Mouse (Mus musculus): ENCODE data around the gene Nalcn. TPM values are rescaled to one million over a fixed set of nuclear protein-coding genes. Genes with fewer than 3 reads are reported as not detected.

Nalcn gene
- polyA plus RNA-seq, 1 experiment from 2014 or later = 2.3 TPM

DNA sequence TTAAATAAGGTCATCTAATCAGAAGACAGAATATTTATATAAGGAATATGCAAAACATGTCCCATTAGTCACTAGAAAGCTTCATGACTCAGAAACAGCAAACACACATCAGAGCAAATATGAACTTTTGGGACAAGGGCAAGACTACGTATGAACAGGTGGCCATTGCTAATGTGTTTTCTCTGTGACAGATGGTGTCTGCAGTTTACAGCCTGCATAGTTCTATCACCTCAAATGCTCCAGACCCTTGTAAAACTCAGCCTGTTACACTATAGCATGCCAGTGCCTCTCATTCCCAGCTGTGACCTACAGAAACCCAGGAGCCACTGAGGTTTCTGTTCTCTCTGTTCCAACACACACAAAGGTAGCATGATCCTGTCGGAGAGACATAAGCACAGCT lies 91.3 kb downstream of the Nalcn start:
- no peak overlapping the region for H3K4me2 ChIP-seq (ENCODE audit: low read depth)
- no peaks in the 10 kb centered on the region for H3K36me3 ChIP-seq (ENCODE audit: control insufficient read depth, insufficient read depth, low read length)
- DNase-seq (ENCODE audit: low spot score) = no peak
- H3K4me3 ChIP-seq (ENCODE audit: low read depth, low read length) = no peak overlapping the region
- no peaks in the 10 kb centered on the region for H3K27me3 ChIP-seq (ENCODE audit: control insufficient read depth, insufficient read depth, low read length)
- no peak overlapping the region for H3K27ac ChIP-seq (ENCODE audit: low read depth, low read length)
- 66% methylated on average over 2 of the region's 2 CpGs for WGBS
- no peaks in the 10 kb centered on the region for H3K9me3 ChIP-seq (ENCODE audit: control insufficient read depth, low read length)
- H3K4me1 ChIP-seq (ENCODE audit: control insufficient read depth, insufficient read depth, low read length) = no peaks in the 10 kb centered on the region; the same call in 1 of the 2 replicates
- no peak overlapping the region for H3K9ac ChIP-seq (ENCODE audit: low read length)
- no peak for ATAC-seq (ENCODE audit: insufficient read depth, low FRiP score, low TSS enrichment)

DNA sequence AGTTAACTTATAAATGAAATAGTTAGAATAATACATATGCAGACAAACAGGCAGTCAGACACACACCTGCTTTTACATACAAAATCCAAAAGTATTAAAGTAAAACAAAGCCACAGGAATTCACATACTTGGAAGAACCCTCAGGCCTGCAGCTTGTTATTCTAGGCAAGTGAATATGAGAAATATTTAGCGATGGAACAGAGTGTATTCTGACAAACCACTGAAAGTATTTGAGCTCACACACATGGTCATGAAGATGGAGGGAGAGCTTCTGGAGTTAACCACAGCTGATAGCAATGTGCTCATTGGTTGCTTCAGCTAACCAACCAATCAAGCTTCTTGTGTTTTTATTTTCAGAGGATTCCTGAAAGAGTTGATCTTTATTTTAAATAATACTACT lies 93.9 kb downstream of the Nalcn start:
- Histone ChIP-seq H3K9me3 (ENCODE audit: control insufficient read depth, low read length) (no peaks in the 10 kb centered on the region), H3K27me3 (ENCODE audit: control insufficient read depth, insufficient read depth, low read length) (no peaks in the 10 kb centered on the region), H3K36me3 (ENCODE audit: control insufficient read depth, insufficient read depth, low read length) (no peaks in the 10 kb centered on the region), H3K4me3 (ENCODE audit: low read depth, low read length) (no peak overlapping the region), H3K9ac (ENCODE audit: low read length) (no peak overlapping the region), H3K4me1 (ENCODE audit: control insufficient read depth, insufficient read depth, low read length) (no peaks in the 10 kb centered on the region; the same call in 1 of the 2 replicates), H3K4me2 (ENCODE audit: low read depth) (no peak overlapping the region), H3K27ac (ENCODE audit: low read depth, low read length) (no peak overlapping the region)
- WGBS = 87% methylated on average over 1 of the region's 1 CpGs
- DNase-seq (ENCODE audit: low spot score) = no peak
- ATAC-seq (ENCODE audit: insufficient read depth, low FRiP score, low TSS enrichment) = no peak

DNA sequence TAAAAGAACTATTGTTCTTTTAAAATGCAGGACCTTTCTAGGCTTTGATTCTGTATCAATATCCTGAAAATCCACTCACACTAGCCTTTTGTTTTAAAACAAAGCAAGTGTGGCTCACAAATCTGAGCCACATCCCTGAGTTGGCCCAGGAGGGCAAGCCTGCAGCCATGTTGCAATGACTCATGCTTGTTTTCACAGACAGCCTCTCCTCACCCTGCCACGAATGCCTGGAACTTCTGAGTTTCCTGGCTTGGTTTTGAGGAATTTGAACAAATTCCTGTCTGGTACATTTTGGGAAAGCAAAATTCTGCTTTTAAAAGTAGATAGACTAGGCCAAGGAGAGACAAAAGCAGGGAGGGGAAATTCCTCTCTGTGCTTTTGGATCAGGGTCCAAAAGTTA lies 95.7 kb downstream of the Nalcn start:
- no peak overlapping the region for H3K4me3 ChIP-seq (ENCODE audit: low read depth, low read length)
- ATAC-seq (ENCODE audit: insufficient read depth, low FRiP score, low TSS enrichment) (no peak), DNase-seq (ENCODE audit: low spot score) (no peak)
- H3K27me3 ChIP-seq (ENCODE audit: control insufficient read depth, insufficient read depth, low read length) = no peaks in the 10 kb centered on the region
- no peak overlapping the region for H3K9ac ChIP-seq (ENCODE audit: low read length)
- WGBS = 32% methylated on average over 1 of the region's 1 CpGs
- no peaks in the 10 kb centered on the region for H3K36me3 ChIP-seq (ENCODE audit: control insufficient read depth, insufficient read depth, low read length)
- no peaks in the 10 kb centered on the region; the same call in 1 of the 2 replicates for H3K4me1 ChIP-seq (ENCODE audit: control insufficient read depth, insufficient read depth, low read length)
- no peaks in the 10 kb centered on the region for H3K9me3 ChIP-seq (ENCODE audit: control insufficient read depth, low read length)
- no peak overlapping the region for H3K27ac ChIP-seq (ENCODE audit: low read depth, low read length)
- no peak overlapping the region for H3K4me2 ChIP-seq (ENCODE audit: low read depth)

GRCm38 (mm10) chr14:123529143-123529542 lies 97.8 kb downstream of the Nalcn start:
- Histone ChIP-seq H3K27ac (ENCODE audit: low read depth, low read length) (no peak overlapping the region), H3K4me3 (ENCODE audit: low read depth, low read length) (no peak overlapping the region), H3K27me3 (ENCODE audit: control insufficient read depth, insufficient read depth, low read length) (no peaks in the 10 kb centered on the region), H3K4me2 (ENCODE audit: low read depth) (no peak overlapping the region), H3K9me3 (ENCODE audit: control insufficient read depth, low read length) (no peaks in the 10 kb centered on the region), H3K4me1 (ENCODE audit: control insufficient read depth, insufficient read depth, low read length) (no peaks in the 10 kb centered on the region; the same call in 1 of the 2 replicates), H3K9ac (ENCODE audit: low read length) (no peak overlapping the region), H3K36me3 (ENCODE audit: control insufficient read depth, insufficient read depth, low read length) (no peaks in the 10 kb centered on the region)
- ATAC-seq (ENCODE audit: insufficient read depth, low FRiP score, low TSS enrichment) (no peak), DNase-seq (ENCODE audit: low spot score) (no peak)

DNA sequence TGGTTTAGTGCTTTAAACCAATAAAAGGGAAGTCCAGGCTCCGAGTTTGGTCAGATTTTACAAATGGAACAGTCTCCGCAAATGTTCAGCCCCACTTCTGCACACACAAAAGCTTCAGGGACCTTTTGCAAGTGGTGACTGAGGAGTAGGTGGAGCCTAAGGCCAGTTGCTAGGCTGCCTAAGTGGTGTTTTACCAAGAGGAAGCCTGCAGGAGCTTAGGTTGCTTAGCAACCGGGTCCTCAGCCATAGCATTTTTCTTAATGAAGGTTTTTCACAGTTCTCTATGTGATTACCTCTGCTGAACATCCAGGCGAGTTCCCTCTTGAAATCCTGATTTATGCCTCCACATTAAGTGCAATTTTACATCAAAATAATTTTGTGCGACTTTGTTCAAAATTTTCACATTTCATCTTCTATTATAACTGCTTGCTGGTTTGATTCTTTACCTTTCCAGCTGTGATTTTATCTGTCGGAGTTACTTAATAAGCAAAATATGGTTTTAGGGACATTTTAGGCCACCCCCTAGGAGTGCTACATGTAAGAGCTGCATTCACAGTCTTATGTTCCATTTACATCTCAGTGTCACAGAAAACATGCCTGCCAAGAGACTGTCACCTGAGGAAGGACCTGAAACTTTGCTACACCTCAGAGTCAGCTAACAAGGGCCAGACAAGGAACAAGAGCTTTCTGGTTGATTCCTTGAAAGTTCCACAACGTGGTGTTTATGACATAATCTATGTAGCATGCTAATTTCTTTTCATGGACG lies 113.4 kb downstream of the Nalcn start:
- Histone ChIP-seq H3K27me3 (ENCODE audit: control insufficient read depth, insufficient read depth, low read length) (no peaks in the 10 kb centered on the region), H3K4me3 (ENCODE audit: low read depth, low read length) (no peak overlapping the region), H3K4me2 (ENCODE audit: low read depth) (no peak overlapping the region), H3K9me3 (ENCODE audit: control insufficient read depth, low read length) (no peaks in the 10 kb centered on the region), H3K36me3 (ENCODE audit: control insufficient read depth, insufficient read depth, low read length) (no peaks in the 10 kb centered on the region), H3K27ac (ENCODE audit: low read depth, low read length) (no peak overlapping the region), H3K9ac (ENCODE audit: low read length) (no peak overlapping the region), H3K4me1 (ENCODE audit: control insufficient read depth, insufficient read depth, low read length) (0 out of 2 replicates have a peak, but pooled peaks cover 5% of the 10 kb centered on the region)
- DNase-seq (ENCODE audit: low spot score) (peak; percentile 79), ATAC-seq (ENCODE audit: insufficient read depth, low FRiP score, low TSS enrichment) (peak; percentile 96)
- 31% methylated on average over 8 of the region's 8 CpGs for WGBS

DNA sequence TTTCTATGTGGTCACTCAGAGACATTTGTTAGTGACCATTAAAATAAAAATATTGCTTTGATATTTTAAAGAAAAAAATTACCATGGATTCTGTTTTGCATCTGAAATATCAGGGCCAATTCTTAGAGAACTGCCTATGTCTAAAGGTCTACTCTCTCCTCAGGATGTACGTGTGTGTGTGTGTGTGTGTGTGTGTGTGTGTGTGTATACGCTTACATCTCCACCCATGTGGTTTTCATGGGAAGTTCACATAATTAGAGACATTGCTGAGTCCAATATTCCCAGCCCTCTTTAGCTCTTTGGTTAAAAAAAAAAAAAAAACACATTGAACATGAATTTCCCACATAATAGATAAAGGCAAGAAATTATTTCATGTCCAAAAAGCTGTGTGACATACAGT lies 114.0 kb downstream of the Nalcn start:
- H3K27ac ChIP-seq (ENCODE audit: low read depth, low read length) = no peak overlapping the region
- H3K9ac ChIP-seq (ENCODE audit: low read length) = no peak overlapping the region
- H3K27me3 ChIP-seq (ENCODE audit: control insufficient read depth, insufficient read depth, low read length) = no peaks in the 10 kb centered on the region
- no peaks in the 10 kb centered on the region for H3K36me3 ChIP-seq (ENCODE audit: control insufficient read depth, insufficient read depth, low read length)
- 73% methylated on average over 2 of the region's 2 CpGs for WGBS
- DNase-seq (ENCODE audit: low spot score) (no peak), ATAC-seq (ENCODE audit: insufficient read depth, low FRiP score, low TSS enrichment) (peak; percentile 48; the same call in 1 of the 2 replicates)
- no peak overlapping the region for H3K4me2 ChIP-seq (ENCODE audit: low read depth)
- no peak overlapping the region for H3K4me3 ChIP-seq (ENCODE audit: low read depth, low read length)
- H3K9me3 ChIP-seq (ENCODE audit: control insufficient read depth, low read length) = no peaks in the 10 kb centered on the region
- 0 out of 2 replicates have a peak, but pooled peaks cover 5% of the 10 kb centered on the region for H3K4me1 ChIP-seq (ENCODE audit: control insufficient read depth, insufficient read depth, low read length)

- H3K36me3 ChIP-seq (ENCODE audit: control insufficient read depth, insufficient read depth, low read length) = no peaks in the 10 kb centered on the region
- H3K9me3 ChIP-seq (ENCODE audit: control insufficient read depth, low read length) = no peaks in the 10 kb centered on the region
- DNase-seq (ENCODE audit: low spot score) (no peak), ATAC-seq (ENCODE audit: insufficient read depth, low FRiP score, low TSS enrichment) (no peak)
- no peaks in the 10 kb centered on the region for H3K4me1 ChIP-seq (ENCODE audit: control insufficient read depth, insufficient read depth, low read length)
- no peak overlapping the region for H3K4me2 ChIP-seq (ENCODE audit: low read depth)
- no peak overlapping the region for H3K9ac ChIP-seq (ENCODE audit: low read length)
- H3K27ac ChIP-seq (ENCODE audit: low read depth, low read length) = no peak overlapping the region
- H3K4me3 ChIP-seq (ENCODE audit: low read depth, low read length) = no peak overlapping the region
- no peaks in the 10 kb centered on the region for H3K27me3 ChIP-seq (ENCODE audit: control insufficient read depth, insufficient read depth, low read length)
These were observed 131.4 kb downstream of the Nalcn start for GRCm38 (mm10) chr14:123495544-123495943.

DNA sequence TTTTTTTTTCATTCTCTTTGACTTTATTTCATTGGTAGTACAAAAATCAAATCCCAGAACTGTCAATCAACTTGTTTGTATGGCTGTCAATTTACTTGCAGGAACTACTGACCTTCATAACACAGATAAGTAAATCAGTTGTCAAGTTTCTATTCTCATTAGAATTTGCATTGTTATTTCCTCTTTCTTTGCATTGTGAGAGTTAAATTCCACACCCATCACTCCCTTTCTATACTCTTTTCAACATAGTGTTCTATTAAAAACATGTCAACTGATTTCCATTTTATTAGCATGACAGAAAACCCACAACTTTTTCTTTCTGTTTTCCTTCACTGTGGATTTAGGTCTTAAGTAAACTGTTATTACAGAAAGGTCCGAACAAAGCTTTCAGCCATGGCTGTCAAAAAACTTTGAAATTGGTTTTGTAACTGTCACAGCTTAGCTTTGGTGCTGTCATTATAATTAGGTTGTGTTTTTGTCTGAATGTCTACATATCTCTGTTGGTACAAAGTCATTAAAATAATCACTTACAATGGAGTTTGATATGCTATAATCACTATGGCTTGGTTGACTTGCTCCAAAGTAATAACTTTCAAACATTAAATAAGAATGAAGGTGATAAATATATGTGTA lies 138.3 kb downstream of the Nalcn start:
- no peaks in the 10 kb centered on the region for H3K4me1 ChIP-seq (ENCODE audit: control insufficient read depth, insufficient read depth, low read length)
- H3K27me3 ChIP-seq (ENCODE audit: control insufficient read depth, insufficient read depth, low read length) = no peaks in the 10 kb centered on the region
- no peak for DNase-seq (ENCODE audit: low spot score)
- WGBS = 77% methylated on average over 1 of the region's 1 CpGs
- no peak overlapping the region for H3K4me3 ChIP-seq (ENCODE audit: low read depth, low read length)
- H3K36me3 ChIP-seq (ENCODE audit: control insufficient read depth, insufficient read depth, low read length) = no peaks in the 10 kb centered on the region
- H3K4me2 ChIP-seq (ENCODE audit: low read depth) = no peak overlapping the region
- H3K9ac ChIP-seq (ENCODE audit: low read length) = no peak overlapping the region
- no peak for ATAC-seq (ENCODE audit: insufficient read depth, low FRiP score, low TSS enrichment)
- H3K27ac ChIP-seq (ENCODE audit: low read depth, low read length) = no peak overlapping the region
- no peaks in the 10 kb centered on the region for H3K9me3 ChIP-seq (ENCODE audit: control insufficient read depth, low read length)

- 86% methylated on average over 1 of the region's 1 CpGs for WGBS
- Histone ChIP-seq H3K36me3 (ENCODE audit: control insufficient read depth, insufficient read depth, low read length) (no peaks in the 10 kb centered on the region), H3K9me3 (ENCODE audit: control insufficient read depth, low read length) (no peaks in the 10 kb centered on the region), H3K4me2 (ENCODE audit: low read depth) (no peak overlapping the region), H3K4me3 (ENCODE audit: low read depth, low read length) (no peak overlapping the region), H3K27ac (ENCODE audit: low read depth, low read length) (no peak overlapping the region), H3K9ac (ENCODE audit: low read length) (no peak overlapping the region), H3K27me3 (ENCODE audit: control insufficient read depth, insufficient read depth, low read length) (no peaks in the 10 kb centered on the region), H3K4me1 (ENCODE audit: control insufficient read depth, insufficient read depth, low read length) (no peaks in the 10 kb centered on the region)
- ATAC-seq (ENCODE audit: insufficient read depth, low FRiP score, low TSS enrichment) (no peak), DNase-seq (ENCODE audit: low spot score) (no peak)
These were observed 164.9 kb downstream of the Nalcn start for GRCm38 (mm10) chr14:123462026-123462425.

Data from neural tube, embryonic 11.5 days (tissue).